In the genomic region with DNA sequence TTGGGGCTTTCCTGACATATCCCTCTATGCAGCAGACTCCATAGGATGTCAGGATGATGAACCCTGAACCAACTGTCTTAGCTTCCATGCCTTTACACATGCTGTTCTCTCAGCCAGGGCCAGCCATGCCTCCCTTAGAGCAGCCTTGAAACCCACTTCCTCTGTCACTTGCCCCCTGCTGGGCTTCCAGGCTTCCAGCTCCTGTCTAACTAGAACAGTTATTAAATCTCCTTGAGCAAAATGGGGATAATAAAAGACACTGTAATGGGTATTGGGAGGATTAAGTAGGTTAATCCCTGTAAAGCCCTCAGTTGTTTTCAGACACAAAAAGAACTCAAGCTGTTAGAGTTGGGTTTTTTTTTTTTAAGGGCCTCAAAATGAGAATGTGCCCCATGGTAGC, we compare ENCODE assay signal across 18 mouse cellular contexts. TPM values are rescaled to one million over a fixed set of nuclear protein-coding genes. Genes with fewer than 3 reads are reported as not detected.
DNase-seq lines count a peak whose midpoint lies in the region; ATAC-seq and TF ChIP-seq lines count a peak whose summit lies in the region.
"Had no signal": no experiment of that assay in that cellular context is flagged by ENCODE, and none has a peak within 500 bp of the region (broad histone marks: within the 10 kb centered on the region; RNA-seq: fewer than 3 reads in every experiment).

No protein-coding gene starts in this region.

- intact Hi-C loops in left cerebral cortex, postnatal 36 days (cut with DNase I): no loop called here

- H3K9ac ChIP-seq in forebrain, postnatal 0 days: no peak overlapping the region
- H3K9ac ChIP-seq in limb, embryonic 12.5 days (replicated peaks): no peak overlapping the region
- H3K9ac ChIP-seq: embryonic facial prominence, embryonic 12.5 days; heart, embryonic 13.5 days; neural tube, embryonic 13.5 days had no signal

- H3K36me3 ChIP-seq in forebrain, postnatal 0 days (ENCODE audit: insufficient read depth): peaks cover 40% of the 10 kb centered on the region
- peaks cover 9% of the 10 kb centered on the region for H3K36me3 ChIP-seq in forebrain, embryonic 10.5 days (replicated peaks)
- no peaks in the 10 kb centered on the region for H3K36me3 ChIP-seq in thymus, adult 2 months (ENCODE audit: control insufficient read depth, insufficient read depth, low read length)
- peaks cover 11% of the 10 kb centered on the region for H3K36me3 ChIP-seq in limb, embryonic 12.5 days
- H3K36me3 ChIP-seq: embryonic facial prominence, embryonic 12.5 days had no signal

- no peak overlapping the region for H3K4me2 ChIP-seq in forebrain, postnatal 0 days (ENCODE audit: low read depth)
- no peak overlapping the region for H3K4me2 ChIP-seq in limb, embryonic 12.5 days
- H3K4me2 ChIP-seq: embryonic facial prominence, embryonic 12.5 days; heart, embryonic 13.5 days; midbrain, embryonic 11.5 days; neural tube, embryonic 13.5 days had no signal

- H3K4me3 ChIP-seq in forebrain, postnatal 0 days (ENCODE audit: low read depth, low read length): no peak overlapping the region
- no peak overlapping the region for H3K4me3 ChIP-seq in forebrain, embryonic 10.5 days
- H3K4me3 ChIP-seq in thymus, adult 2 months (ENCODE audit: control insufficient read depth, insufficient read depth, low read length): no peak overlapping the region
- no peak overlapping the region for H3K4me3 ChIP-seq in limb, embryonic 12.5 days (replicated peaks)
- H3K4me3 ChIP-seq: embryonic facial prominence, embryonic 12.5 days; heart, embryonic 13.5 days; hindbrain, embryonic 10.5 days; neural tube, embryonic 13.5 days had no signal

- TF ChIP-seq POLR2A in thymus, adult 2 months (IDR thresholded peaks at IDR 0.05; ENCODE audit: control insufficient read depth, extremely low read depth, insufficient read depth, low read length, poor library complexity): no peak

- TF ChIP-seq CTCF in forebrain, postnatal 0 days (IDR thresholded peaks at IDR 0.05; ENCODE audit: low read depth): peak; percentile 4; the same call in 1 of the 2 replicates
- no peak for TF ChIP-seq CTCF in thymus, adult 2 months (IDR thresholded peaks at IDR 0.05; ENCODE audit: borderline replicate concordance, control insufficient read depth, extremely low read depth, insufficient read depth, low read length, poor library complexity)

- no peak overlapping the region for H3K27ac ChIP-seq in forebrain, postnatal 0 days (ENCODE audit: low read depth, low read length)
- no peak overlapping the region for H3K27ac ChIP-seq in forebrain, embryonic 10.5 days
- no peak overlapping the region for H3K27ac ChIP-seq in thymus, adult 2 months (ENCODE audit: control insufficient read depth, insufficient read depth, low read length)
- peak overlapping the region; percentile 66; the same call in 1 of the 2 replicates for H3K27ac ChIP-seq in limb, embryonic 12.5 days
- H3K27ac ChIP-seq: embryonic facial prominence, embryonic 12.5 days; heart, embryonic 13.5 days; hindbrain, embryonic 10.5 days; neural tube, embryonic 13.5 days had no signal

- H3K27me3 ChIP-seq in forebrain, postnatal 0 days (ENCODE audit: insufficient read depth, low read length): no peaks in the 10 kb centered on the region
- peaks cover 95% of the 10 kb centered on the region for H3K27me3 ChIP-seq in forebrain, embryonic 10.5 days (ENCODE audit: poor library complexity, severe bottlenecking)
- no peaks in the 10 kb centered on the region for H3K27me3 ChIP-seq in thymus, adult 2 months (ENCODE audit: control insufficient read depth, insufficient read depth, low read length)
- no peaks in the 10 kb centered on the region for H3K27me3 ChIP-seq in limb, embryonic 12.5 days
- H3K27me3 ChIP-seq: embryonic facial prominence, embryonic 12.5 days; heart, embryonic 13.5 days; neural tube, embryonic 13.5 days had no signal

- no peak for ATAC-seq in forebrain, postnatal 0 days
- ATAC-seq in limb, embryonic 12.5 days (ENCODE audit: insufficient number of reproducible peaks, insufficient read depth, low FRiP score, low TSS enrichment, low read depth): 0 out of 2 replicates have a peak, but pooled peaks have one; percentile 32
- no peak for ATAC-seq in erythroblast, adult 5-6 weeks (replicated peaks; ENCODE audit: low FRiP score, poor library complexity, severe bottlenecking)

- no peaks in the 10 kb centered on the region for H3K4me1 ChIP-seq in forebrain, postnatal 0 days (ENCODE audit: insufficient read depth)
- peaks cover 25% of the 10 kb centered on the region for H3K4me1 ChIP-seq in forebrain, embryonic 10.5 days
- no peaks in the 10 kb centered on the region for H3K4me1 ChIP-seq in thymus, adult 2 months (replicated peaks; ENCODE audit: control insufficient read depth, insufficient read depth, low read length)
- H3K4me1 ChIP-seq in limb, embryonic 12.5 days (replicated peaks): peaks cover 30% of the 10 kb centered on the region
- H3K4me1 ChIP-seq: embryonic facial prominence, embryonic 12.5 days had no signal

- no peaks in the 10 kb centered on the region for H3K9me3 ChIP-seq in forebrain, postnatal 0 days (ENCODE audit: low read length)
- no peaks in the 10 kb centered on the region for H3K9me3 ChIP-seq in forebrain, embryonic 10.5 days
- no peaks in the 10 kb centered on the region for H3K9me3 ChIP-seq in limb, embryonic 12.5 days
- H3K9me3 ChIP-seq: embryonic facial prominence, embryonic 12.5 days; G1E; heart, embryonic 13.5 days; hindbrain, embryonic 10.5 days; neural tube, embryonic 13.5 days had no signal

- DNase-seq in forebrain, postnatal 0 days: no peak
- no peak for DNase-seq in forebrain, embryonic 10.5 days (ENCODE audit: extremely low spot score, low spot score)
- DNase-seq in thymus, postnatal 4 days: peak; percentile 44
- no peak for DNase-seq in thymus, adult 2 months
- no peak for DNase-seq in natural killer cell, adult 2 months (ENCODE audit: low spot score in 2 of 2)
- DNase-seq in left cerebral cortex, postnatal 36 days (ENCODE audit: low spot score in 2 of 2): no peak
- DNase-seq: adrenal gland, postnatal 25 days; B cell, adult 2 months; cerebellum, postnatal 36 days; kidney, postnatal 14 days had no signal

RNA-seq across cellular contexts. Expression of a gene that starts 7.6 kb away (rescaled TPM):
- total RNA-seq in forebrain, postnatal 0 days (2014; rRNA removed): 224 and 233 TPM in 2 replicates
- polyA plus RNA-seq in forebrain, postnatal 0 days (2015; fragmentation: Nextera tagmentation; extraction: Ambion mirVana): 278 and 284 TPM in 2 replicates
- 12.4 and 15.3 TPM in 2 replicates for polyA plus RNA-seq in forebrain, embryonic 10.5 days (2016; fragmentation: Nextera tagmentation; extraction: Ambion mirVana)
- polyA plus RNA-seq in thymus, adult 2 months (2012; rRNA removed): 42.2 and 44.6 TPM in 2 replicates
- polyA plus RNA-seq in limb, embryonic 12.5 days (2016; fragmentation: Nextera tagmentation; extraction: Ambion mirVana): 17.2 and 18.2 TPM in 2 replicates
- 100 to 1,000 TPM; 308 to 344 TPM for total RNA-seq in left cerebral cortex, postnatal 36 days (2021)
- 0.96 TPM in 1 of 2 replicates, not detected in the other for total RNA-seq in erythroblast, adult 5-6 weeks (2015; ENCODE audit: low replicate concordance)
- total RNA-seq in erythroblast, adult 5-6 weeks (2017; ENCODE audit: low replicate concordance): 3.7 and 10.0 TPM in 2 replicates

RNA-seq across cellular contexts. Expression of a gene that starts 13.5 kb away (rescaled TPM):
- 110 and 148 TPM in 2 replicates for total RNA-seq in forebrain, postnatal 0 days (2014; rRNA removed)
- 326 and 343 TPM in 2 replicates for polyA plus RNA-seq in forebrain, postnatal 0 days (2015; fragmentation: Nextera tagmentation; extraction: Ambion mirVana)
- 143 and 144 TPM in 2 replicates for polyA plus RNA-seq in forebrain, embryonic 10.5 days (2016; fragmentation: Nextera tagmentation; extraction: Ambion mirVana)
- polyA plus RNA-seq in thymus, adult 2 months (2012; rRNA removed): 112 and 116 TPM in 2 replicates
- 168 and 173 TPM in 2 replicates for polyA plus RNA-seq in limb, embryonic 12.5 days (2016; fragmentation: Nextera tagmentation; extraction: Ambion mirVana)
- 100 to 1,000 TPM; 136 to 157 TPM for total RNA-seq in left cerebral cortex, postnatal 36 days (2021)
- 32.1 and 54.3 TPM in 2 replicates for total RNA-seq in erythroblast, adult 5-6 weeks (2015; ENCODE audit: low replicate concordance)
- 8.4 and 17.1 TPM in 2 replicates for total RNA-seq in erythroblast, adult 5-6 weeks (2017; ENCODE audit: low replicate concordance)

RNA-seq across cellular contexts. Expression of a gene that starts 13.6 kb away (rescaled TPM):
- total RNA-seq in forebrain, postnatal 0 days (2014; rRNA removed): 37.5 and 44.6 TPM in 2 replicates
- polyA plus RNA-seq in forebrain, postnatal 0 days (2015; fragmentation: Nextera tagmentation; extraction: Ambion mirVana): 58.0 and 64.6 TPM in 2 replicates
- 99.8 and 111 TPM in 2 replicates for polyA plus RNA-seq in forebrain, embryonic 10.5 days (2016; fragmentation: Nextera tagmentation; extraction: Ambion mirVana)
- 8.6 and 8.7 TPM in 2 replicates for polyA plus RNA-seq in thymus, adult 2 months (2012; rRNA removed)
- polyA plus RNA-seq in limb, embryonic 12.5 days (2016; fragmentation: Nextera tagmentation; extraction: Ambion mirVana): 87.5 and 90.1 TPM in 2 replicates
- total RNA-seq in left cerebral cortex, postnatal 36 days (2021): 10 to 100 TPM; 21.7 to 27.3 TPM
- total RNA-seq in erythroblast, adult 5-6 weeks (2015; ENCODE audit: low replicate concordance): 13.6 and 13.8 TPM in 2 replicates
- total RNA-seq in erythroblast, adult 5-6 weeks (2017; ENCODE audit: low replicate concordance): 6.3 and 12.1 TPM in 2 replicates

RNA-seq across cellular contexts. Expression of a gene that starts 18.1 kb away (rescaled TPM):
- total RNA-seq in forebrain, postnatal 0 days (2014; rRNA removed): 54.5 and 60.5 TPM in 2 replicates
- 35.0 and 49.3 TPM in 2 replicates for polyA plus RNA-seq in forebrain, postnatal 0 days (2015; fragmentation: Nextera tagmentation; extraction: Ambion mirVana)
- 80.1 and 83.8 TPM in 2 replicates for polyA plus RNA-seq in forebrain, embryonic 10.5 days (2016; fragmentation: Nextera tagmentation; extraction: Ambion mirVana)
- polyA plus RNA-seq in thymus, adult 2 months (2012; rRNA removed): 36.1 and 38.4 TPM in 2 replicates
- 88.8 and 94.4 TPM in 2 replicates for polyA plus RNA-seq in limb, embryonic 12.5 days (2016; fragmentation: Nextera tagmentation; extraction: Ambion mirVana)
- total RNA-seq in left cerebral cortex, postnatal 36 days (2021): 10 to 100 TPM; 46.1 to 63.6 TPM
- total RNA-seq in erythroblast, adult 5-6 weeks (2015; ENCODE audit: low replicate concordance): 14.6 and 35.7 TPM in 2 replicates
- total RNA-seq in erythroblast, adult 5-6 weeks (2017; ENCODE audit: low replicate concordance): 15.3 and 18.4 TPM in 2 replicates

RNA-seq across cellular contexts. Expression of a gene that starts 28.7 kb away (rescaled TPM):
- total RNA-seq in forebrain, postnatal 0 days (2014; rRNA removed): 123 and 163 TPM in 2 replicates
- 58.3 and 69.5 TPM in 2 replicates for polyA plus RNA-seq in forebrain, postnatal 0 days (2015; fragmentation: Nextera tagmentation; extraction: Ambion mirVana)
- polyA plus RNA-seq in forebrain, embryonic 10.5 days (2016; fragmentation: Nextera tagmentation; extraction: Ambion mirVana): 23.3 and 26.5 TPM in 2 replicates
- 19.8 and 20.5 TPM in 2 replicates for polyA plus RNA-seq in thymus, adult 2 months (2012; rRNA removed)
- polyA plus RNA-seq in limb, embryonic 12.5 days (2016; fragmentation: Nextera tagmentation; extraction: Ambion mirVana): 38.8 and 39.6 TPM in 2 replicates
- total RNA-seq in left cerebral cortex, postnatal 36 days (2021): 10 to 100 TPM; 24.1 to 27.8 TPM
- total RNA-seq in erythroblast, adult 5-6 weeks (2015; ENCODE audit: low replicate concordance): 1.3 and 2.9 TPM in 2 replicates
- total RNA-seq in erythroblast, adult 5-6 weeks (2017; ENCODE audit: low replicate concordance): 0.51 TPM in 1 of 2 replicates, not detected in the other
